Mouse (Mus musculus) cerebellum, adult 2 months (tissue): ENCODE measurements around the gene Tns4. TPM values are rescaled to one million over a fixed set of nuclear protein-coding genes. Genes with fewer than 3 reads are reported as not detected.
A peak's percentile ranks its signal among the peaks of the same experiment; 100 is the strongest.

Experiments
- DNase-seq, 2 experiments: peaks; one replicate each; pipeline ENCODE4 v3.0.0; 2021
- H3K27ac ChIP-seq: fragments of 200-500 bp; 2 replicates; pipeline ENCODE4 v1.5.1; 2012; ENCODE audit warnings: low read length, control low read depth, inconsistent platforms; ENCODE audit not compliant: insufficient read depth
- H3K27me3 ChIP-seq: fragments of 200-500 bp; 2 replicates; pipeline ENCODE4 v1.6.1; 2012; ENCODE audit warnings: inconsistent platforms, mild to moderate bottlenecking, low read length, moderate library complexity; ENCODE audit not compliant: control insufficient read depth, insufficient read depth
- H3K4me1 ChIP-seq: fragments of 200-500 bp; 2 replicates; pipeline ENCODE4 v1.6.1; 2011; ENCODE audit warnings: low read length; ENCODE audit not compliant: control insufficient read depth, insufficient read depth
- H3K4me3 ChIP-seq: fragments of 200-500 bp; replicated peaks from 2 replicates; pipeline ENCODE3; 2011; ENCODE audit warnings: mild to moderate bottlenecking, low read depth, low read length, control low read depth; ENCODE audit not compliant: insufficient read depth
- CTCF ChIP-seq: fragments of 200-500 bp; IDR thresholded peaks from 2 replicates; pipeline ENCODE4 v1.5.1; 2011; ENCODE audit warnings: low read depth, mild to moderate bottlenecking, control low read depth, low read length, moderate library complexity, borderline replicate concordance; ENCODE audit not compliant: insufficient read depth
- POLR2A ChIP-seq: fragments of 200-500 bp; IDR thresholded peaks from 2 replicates; pipeline ENCODE4 v1.6.1; 2011; ENCODE audit warnings: low read length, control low read depth, borderline replicate concordance; ENCODE audit not compliant: insufficient read depth
- WGBS: fragments of 180-500 bp; shearing (Covaris S2); methylation state at CpG from one replicate; pipeline ENCODE4 v1.1.7; 2018; 5-methylcytosine and 5-hydroxymethylcytosine counted together
- polyA plus RNA-seq: library from polyadenylated mRNA; depleted of rRNA; stranded (reverse); fragments of >200 nt; gene quantifications from 2 replicates; pipeline ENCODE4 v1.2.3, GENCODE M21; 2012

Tns4 gene
- polyA plus RNA-seq, 1 experiment, result 0.18 TPM

DNA sequence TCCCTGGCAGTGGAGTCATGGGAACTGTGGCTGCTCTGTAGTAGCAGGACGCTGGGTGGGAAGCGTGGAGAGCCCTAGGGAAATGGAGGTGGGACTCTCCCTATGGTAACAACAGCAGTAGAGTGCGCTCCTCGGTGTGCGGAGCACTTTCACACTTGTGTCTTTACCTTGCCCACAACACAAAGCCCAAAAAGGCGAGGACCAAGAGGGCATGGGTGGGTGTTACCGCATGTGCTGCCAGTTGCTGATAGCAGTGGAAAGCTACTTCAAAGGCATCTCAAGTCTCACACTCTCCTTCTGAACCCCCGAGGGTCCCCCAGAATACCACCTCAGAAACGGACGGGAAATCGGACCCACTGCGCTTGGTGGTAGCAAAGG is 42.3 kb upstream of the Tns4 start:
- TF ChIP-seq CTCF (no peak), POLR2A (no peak)
- no peak for DNase-seq
- Histone ChIP-seq H3K27ac (no peak overlapping the region), H3K4me3 (no peak overlapping the region), H3K4me1 (no peaks in the 10 kb centered on the region), H3K27me3 (no peaks in the 10 kb centered on the region)
- WGBS, result 62% methylated on average over 12 of the region's 12 CpGs

DNA sequence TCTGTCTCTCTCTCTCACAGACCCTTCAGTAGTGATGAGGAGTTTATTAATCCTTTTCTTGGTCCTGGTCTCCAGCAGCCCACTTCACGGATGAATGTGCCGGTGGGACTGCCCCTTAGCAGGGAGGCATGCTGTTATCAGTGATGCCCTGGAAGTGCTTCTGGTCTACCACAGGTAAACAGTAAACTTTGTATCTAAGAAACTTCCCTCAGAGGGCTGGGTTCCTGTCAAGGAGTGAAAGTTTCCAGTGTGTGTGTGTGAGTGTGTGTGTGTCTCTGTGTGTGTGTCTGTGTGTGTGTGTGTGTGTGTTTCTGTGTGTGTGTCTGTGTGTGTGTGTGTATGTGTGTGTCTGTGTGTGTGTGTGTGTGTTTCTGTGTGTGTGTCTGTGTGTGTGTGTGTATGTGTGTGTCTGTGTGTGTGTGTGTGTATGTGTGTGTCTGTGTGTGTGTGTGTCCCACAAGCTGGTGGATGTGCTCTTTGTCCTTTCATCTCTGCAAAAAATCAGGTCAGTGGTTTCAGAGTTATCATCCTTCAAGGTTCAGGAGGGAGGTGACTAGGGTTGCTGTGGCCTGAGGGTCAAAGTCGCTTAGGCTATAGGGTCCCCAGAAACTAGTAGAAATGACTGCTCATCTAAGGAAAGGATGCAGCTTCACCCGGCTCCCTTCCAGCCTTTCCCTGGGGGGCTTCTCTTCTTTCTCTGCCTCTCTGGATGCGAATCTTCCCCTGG is 41.8 kb upstream of the Tns4 start:
- H3K4me1 ChIP-seq, result no peaks in the 10 kb centered on the region
- H3K27me3 ChIP-seq, result no peaks in the 10 kb centered on the region
- 78% methylated on average over 5 of the region's 5 CpGs for WGBS
- no peak for TF ChIP-seq CTCF
- H3K27ac ChIP-seq, result no peak overlapping the region
- no peak for DNase-seq
- no peak overlapping the region for H3K4me3 ChIP-seq

DNA sequence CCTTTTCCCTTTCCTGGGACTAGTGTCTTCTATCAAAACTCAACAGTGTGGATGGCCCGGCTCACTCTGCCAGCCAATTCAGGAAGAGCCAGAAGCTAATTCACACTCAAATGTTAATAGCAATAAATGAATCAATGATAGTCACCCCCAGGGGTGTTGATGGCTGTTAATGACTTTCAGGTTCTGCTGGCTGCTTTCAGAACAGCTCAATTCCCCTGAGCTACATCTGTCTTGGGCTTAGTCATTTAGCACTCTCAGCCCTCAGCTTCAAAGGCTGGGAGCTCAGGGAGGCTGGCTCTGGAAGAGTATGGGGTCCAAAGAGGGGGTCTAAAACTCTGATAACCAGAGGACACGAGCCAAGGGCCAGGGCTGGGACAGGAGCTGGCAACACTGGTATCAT is 40.2 kb upstream of the Tns4 start:
- no peak for DNase-seq
- TF ChIP-seq CTCF (no peak), POLR2A (no peak)
- Histone ChIP-seq H3K27ac (no peak overlapping the region), H3K4me1 (no peaks in the 10 kb centered on the region), H3K27me3 (no peaks in the 10 kb centered on the region), H3K4me3 (no peak overlapping the region)
- 50% methylated on average over 2 of the region's 2 CpGs for WGBS

DNA sequence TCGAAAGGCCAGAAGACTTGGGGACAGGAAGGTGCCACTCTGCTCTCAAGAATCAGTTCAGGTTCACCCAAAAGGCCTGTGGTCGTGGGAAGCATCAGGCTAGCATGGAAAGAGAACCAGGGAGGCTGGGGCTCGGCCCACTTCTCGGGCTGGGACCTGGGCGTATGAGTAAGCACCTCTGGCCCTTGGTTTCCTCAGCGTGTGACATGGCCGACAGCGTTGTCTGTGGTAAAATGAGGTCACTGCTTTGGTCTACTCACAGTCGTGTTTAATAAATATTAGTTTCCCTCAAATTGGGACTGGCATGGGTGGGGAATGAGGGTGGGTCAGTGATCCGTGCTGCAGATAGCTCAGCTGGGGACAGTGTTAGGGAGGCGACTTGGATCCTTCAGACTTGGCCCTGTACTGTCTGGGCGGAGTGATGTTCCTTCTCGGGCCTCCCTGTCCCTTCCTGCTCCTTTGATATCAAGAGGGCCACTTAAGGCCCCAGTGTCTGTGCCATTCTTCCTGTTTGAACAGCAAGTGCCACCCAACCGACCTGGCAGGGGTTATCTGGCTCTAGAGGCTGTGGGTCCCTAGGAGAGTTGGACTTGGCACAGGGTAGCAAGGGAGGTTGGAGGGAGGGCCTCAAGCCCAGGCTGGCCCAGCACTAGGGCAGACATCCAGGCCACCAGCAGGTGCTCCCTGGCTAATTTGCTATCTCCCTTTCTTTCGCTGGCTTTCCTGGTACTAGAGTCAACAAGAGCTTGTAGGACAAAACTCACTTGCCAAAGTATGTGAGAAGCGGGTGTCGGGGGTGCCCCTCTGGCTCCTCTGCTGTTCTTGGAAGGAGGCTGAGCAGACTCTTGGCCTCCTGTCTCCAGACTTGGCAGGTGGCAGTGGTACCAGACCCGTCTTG is 38.9 kb upstream of the Tns4 start:
- no peaks in the 10 kb centered on the region for H3K27me3 ChIP-seq
- WGBS, result 50% methylated on average over 18 of the region's 18 CpGs
- TF ChIP-seq POLR2A (no peak), CTCF (no peak)
- no peak overlapping the region for H3K27ac ChIP-seq
- DNase-seq, result peak; percentile 25 to 27
- no peaks in the 10 kb centered on the region for H3K4me1 ChIP-seq
- no peak overlapping the region for H3K4me3 ChIP-seq

DNA sequence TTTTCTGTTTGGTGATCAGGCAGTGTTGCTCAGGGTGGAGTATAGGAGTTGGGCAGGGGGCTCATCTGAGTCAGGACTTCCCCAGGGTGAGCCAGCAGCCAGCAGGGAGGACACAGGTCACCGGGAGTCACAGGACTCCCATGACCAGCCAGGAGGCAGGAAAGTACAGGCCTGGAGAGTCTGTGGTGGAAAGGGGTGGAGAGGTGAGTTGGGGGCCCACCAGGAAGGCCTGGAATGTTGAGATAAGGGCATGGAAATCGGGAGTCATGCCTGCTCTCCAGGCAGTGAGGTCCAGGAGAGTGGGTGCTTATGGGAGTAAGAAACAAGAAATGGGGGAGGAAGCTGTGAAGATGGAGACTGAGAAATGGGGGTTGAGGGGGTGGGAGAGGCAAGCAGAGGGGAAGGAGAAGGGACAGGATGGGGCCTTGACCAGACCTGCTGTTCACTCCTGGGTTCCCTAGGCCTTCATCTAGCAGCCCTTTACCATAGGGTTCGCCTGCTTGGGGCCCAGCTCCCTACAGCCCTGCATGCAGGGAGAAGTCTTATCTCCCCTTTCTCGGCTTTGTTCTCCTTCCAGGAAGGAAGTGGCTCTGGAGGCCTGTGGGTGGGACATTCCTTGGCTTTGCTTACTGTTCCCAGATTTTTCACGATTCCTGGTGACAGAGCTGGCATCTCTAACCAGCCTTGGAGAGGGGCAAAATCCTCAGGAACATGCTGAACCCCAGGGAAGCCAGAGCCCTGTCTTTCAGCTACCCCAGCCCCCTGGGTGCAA is 37.6 kb upstream of the Tns4 start:
- no peak overlapping the region for H3K27ac ChIP-seq
- no peak overlapping the region for H3K4me3 ChIP-seq
- TF ChIP-seq POLR2A (no peak), CTCF (no peak)
- no peak for DNase-seq
- 73% methylated on average over 5 of the region's 5 CpGs for WGBS
- no peaks in the 10 kb centered on the region for H3K4me1 ChIP-seq
- H3K27me3 ChIP-seq, result no peaks in the 10 kb centered on the region

DNA sequence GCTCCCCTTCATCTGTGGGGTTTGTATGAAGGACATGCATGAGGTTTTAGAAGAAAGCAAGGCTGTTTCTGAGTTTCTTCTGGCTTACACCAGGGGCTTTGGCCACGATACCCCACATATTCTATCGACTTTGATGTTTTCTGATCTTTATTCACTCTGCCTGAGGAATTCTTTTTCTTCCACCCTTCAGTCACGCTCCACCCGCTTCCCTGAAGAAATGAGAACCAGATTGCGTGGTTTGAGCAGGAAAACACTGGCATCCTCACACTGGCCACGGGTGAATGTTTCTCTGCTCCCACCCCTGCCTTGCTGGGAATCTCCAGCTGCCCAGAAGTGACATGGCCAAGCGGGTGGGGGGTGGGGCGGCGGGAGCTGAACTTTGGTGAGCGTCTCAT is 35.5 kb upstream of the Tns4 start:
- TF ChIP-seq CTCF (no peak), POLR2A (no peak)
- no peak for DNase-seq
- WGBS, result 40% methylated on average over 10 of the region's 10 CpGs
- no peaks in the 10 kb centered on the region for H3K4me1 ChIP-seq
- H3K27me3 ChIP-seq, result no peaks in the 10 kb centered on the region
- no peak overlapping the region for H3K27ac ChIP-seq
- no peak overlapping the region for H3K4me3 ChIP-seq

DNA sequence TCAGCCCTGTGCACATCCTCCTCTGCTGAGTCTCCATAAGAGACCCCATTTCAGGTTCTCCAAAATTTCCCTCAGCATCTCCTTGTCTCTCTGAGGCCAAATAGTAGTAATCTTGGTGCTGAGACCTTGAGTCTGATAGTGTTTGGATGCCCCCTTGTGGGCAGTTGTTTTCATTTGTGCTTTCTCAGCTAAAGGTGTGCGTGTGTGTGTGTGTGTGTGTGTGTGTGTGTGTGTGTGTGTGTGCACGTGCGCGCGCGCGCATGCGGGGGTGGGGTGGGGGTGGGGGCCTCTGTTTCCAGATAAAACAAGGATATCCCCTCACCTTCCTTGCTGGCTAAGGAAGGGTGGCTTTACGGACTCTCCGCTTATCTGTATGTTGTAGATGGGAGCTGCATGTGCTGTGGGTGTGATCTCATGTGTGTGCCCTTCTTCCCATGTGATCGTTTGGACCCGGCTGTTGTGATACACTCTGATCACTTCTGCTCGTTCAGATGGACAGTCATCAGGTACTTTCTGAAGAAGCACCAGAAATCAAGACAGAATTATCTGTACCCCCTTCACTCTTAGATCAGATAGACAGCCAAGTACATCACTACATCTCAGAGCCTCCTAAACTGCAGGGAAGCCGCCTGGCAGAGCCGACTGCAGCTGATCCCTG is 35.0 kb upstream of the Tns4 start:
- H3K4me3 ChIP-seq, result no peak overlapping the region
- no peak overlapping the region for H3K27ac ChIP-seq
- peak in 1 of 2 experiments; percentile 24 for DNase-seq
- WGBS, result 29% methylated on average over 15 of the region's 15 CpGs
- TF ChIP-seq POLR2A, result no peak
- TF ChIP-seq CTCF, result peak; percentile 28; the same call in 1 of the 2 replicates
- no peaks in the 10 kb centered on the region for H3K27me3 ChIP-seq
- no peaks in the 10 kb centered on the region for H3K4me1 ChIP-seq
